Mouse (Mus musculus): ENCODE measurements at regions not wholly inside any gene's neighbourhood (a gene's known extent, or its start where the extent isn't known, plus 50 kb on each side); places are given as distances from the start of the nearest gene placed in this dataset.

DNA sequence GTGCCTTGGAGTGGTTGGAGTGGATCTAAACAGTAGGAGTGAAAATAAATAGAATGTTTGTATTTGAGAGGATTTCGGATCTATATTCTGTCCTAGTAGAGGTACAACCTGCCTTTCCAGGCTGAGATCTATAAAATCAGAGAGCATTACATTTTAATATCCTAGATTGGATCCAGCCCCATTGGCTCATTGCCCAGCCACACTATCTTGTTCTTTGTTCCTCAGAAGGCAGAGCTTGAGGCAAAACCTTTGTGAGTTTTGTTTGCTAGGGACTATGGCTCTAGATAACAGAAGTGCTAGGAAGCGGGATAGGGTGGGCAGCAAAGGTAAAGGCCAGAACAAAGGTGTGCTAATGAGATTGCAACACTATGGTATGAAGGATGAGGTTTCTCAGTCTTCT, 78.7 kb upstream of the Cntln start:
- no peak for DNase-seq (ENCODE audit: low read depth)
- TF ChIP-seq POLR2A (IDR thresholded peaks at IDR 0.05; ENCODE audit: borderline replicate concordance, extremely low read depth, insufficient read depth, insufficient read length, poor library complexity, severe bottlenecking) (no peak), CTCF (IDR thresholded peaks at IDR 0.05; ENCODE audit: borderline replicate concordance, extremely low read depth, insufficient read depth, insufficient read length) (no peak)

DNA sequence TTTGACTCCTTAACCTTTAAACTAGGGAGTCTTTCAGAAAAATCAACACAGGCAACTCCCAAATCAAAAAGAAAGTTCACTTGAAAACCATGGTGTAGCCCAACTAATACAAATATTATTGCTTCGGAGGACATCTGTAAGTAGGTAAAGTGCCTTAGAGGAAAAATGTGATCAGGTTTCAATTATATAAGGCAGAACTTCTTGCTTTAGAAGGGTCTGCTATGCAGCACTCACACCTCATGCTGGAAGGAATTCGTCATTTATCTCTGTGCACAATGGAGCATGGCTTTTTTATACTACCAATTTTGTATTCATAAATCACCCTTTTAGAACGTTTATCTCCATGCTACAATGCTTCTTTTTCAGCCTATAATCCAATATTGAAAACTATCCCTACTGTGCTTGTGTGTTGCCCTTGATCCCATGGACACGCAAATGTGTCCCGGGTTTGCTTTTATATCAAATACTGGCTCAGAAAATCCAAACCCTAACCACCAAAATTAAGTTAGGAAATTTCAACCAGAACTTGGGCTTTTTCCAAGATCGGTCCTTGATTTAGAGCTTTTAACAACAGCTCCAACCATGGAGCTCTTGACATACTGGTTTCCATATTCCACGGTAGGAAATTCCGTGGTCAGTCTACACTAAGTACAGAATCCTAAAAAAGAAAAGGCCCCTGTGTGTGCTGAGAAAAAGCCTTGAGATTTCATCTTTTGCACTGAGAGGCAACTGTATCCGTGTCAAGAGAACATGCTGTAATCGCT, 90.8 kb upstream of the Cntln start:
- TF ChIP-seq CTCF (IDR thresholded peaks at IDR 0.05; ENCODE audit: borderline replicate concordance, extremely low read depth, insufficient read depth, insufficient read length) (no peak), POLR2A (IDR thresholded peaks at IDR 0.05; ENCODE audit: borderline replicate concordance, extremely low read depth, insufficient read depth, insufficient read length, poor library complexity, severe bottlenecking) (no peak)
- DNase-seq (ENCODE audit: low read depth): no peak

DNA sequence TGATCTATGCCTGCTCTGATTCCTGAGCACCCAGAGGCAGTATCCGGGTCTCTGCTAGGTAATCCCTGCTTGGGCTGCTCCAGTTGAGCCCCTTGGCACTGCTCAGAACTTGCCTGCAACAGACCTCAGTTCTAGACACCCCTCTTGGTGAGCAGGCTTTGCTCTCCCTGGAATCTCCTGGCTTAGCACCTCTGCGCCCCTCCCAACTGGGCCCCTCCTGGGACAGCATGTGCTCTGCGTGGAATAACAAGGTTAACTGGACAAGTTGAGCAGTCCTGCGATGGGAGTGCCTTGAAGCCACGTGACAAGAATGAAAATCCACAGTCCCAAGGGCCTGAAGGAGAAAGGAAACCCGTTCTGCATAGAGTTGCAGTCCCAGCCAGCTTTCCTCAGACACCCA, 97.5 kb upstream of the Cntln start:
- no peak for DNase-seq (ENCODE audit: low read depth)
- TF ChIP-seq CTCF (IDR thresholded peaks at IDR 0.05; ENCODE audit: borderline replicate concordance, extremely low read depth, insufficient read depth, insufficient read length) (no peak), POLR2A (IDR thresholded peaks at IDR 0.05; ENCODE audit: borderline replicate concordance, extremely low read depth, insufficient read depth, insufficient read length, poor library complexity, severe bottlenecking) (no peak)

DNA sequence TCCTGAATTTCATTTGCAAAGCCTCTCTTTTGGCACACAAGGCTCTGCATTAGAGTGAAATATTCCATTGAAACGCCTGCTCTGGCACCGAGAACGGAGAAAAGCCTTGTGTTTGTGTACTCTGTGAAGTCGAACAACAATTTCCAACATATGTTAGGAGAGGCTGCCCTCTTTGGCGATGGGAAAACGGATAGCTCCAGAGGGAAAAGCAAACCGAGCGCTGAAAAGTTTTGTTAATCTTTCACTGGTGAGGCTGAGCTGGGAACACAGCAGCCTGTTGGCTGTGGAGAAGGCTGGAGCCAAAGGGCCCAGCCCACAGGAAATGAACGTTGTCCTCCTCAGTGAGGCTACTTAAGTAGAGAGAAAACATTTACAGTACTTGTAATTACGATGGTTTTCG, 93.1 kb upstream of the Bnc2 start:
- TF ChIP-seq POLR2A (IDR thresholded peaks at IDR 0.05; ENCODE audit: borderline replicate concordance, extremely low read depth, insufficient read depth, insufficient read length, poor library complexity, severe bottlenecking): no peak
- TF ChIP-seq CTCF (IDR thresholded peaks at IDR 0.05; ENCODE audit: borderline replicate concordance, extremely low read depth, insufficient read depth, insufficient read length): no peak
- peak; percentile 44 for DNase-seq (ENCODE audit: low read depth)

DNA sequence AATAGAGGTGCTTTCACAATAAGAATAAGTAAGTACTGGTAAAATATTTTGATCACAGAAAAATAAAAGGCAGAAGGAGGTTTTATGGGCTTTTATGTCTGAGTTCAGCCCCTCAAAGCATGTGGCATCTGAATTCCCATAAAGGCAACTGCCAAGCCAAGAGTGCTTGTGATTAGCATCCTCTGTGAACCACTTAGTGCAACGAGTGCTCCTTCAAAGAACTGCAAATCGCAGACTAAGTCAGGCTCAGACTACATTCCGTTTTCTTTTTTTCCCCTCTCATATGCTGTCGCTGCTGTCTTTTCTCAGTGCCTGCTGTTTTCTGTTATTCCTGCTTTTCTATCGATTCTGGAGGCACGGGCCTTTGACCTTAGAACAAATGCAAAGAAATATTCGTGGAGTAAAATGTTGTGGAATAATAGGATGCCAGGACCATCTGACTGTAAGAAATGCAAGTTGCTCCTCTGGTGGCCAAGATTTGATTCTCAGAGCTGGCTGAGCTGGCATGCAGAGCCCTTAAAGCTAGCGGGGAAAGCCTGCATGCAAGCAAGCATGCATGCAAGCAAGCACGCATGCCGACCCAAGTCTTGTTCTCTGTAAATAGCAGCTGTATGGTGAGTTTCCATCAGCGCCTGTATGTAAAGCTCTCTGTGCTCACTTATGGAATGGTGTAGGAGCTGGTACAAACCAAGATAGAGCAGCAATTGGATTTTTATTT, 91.8 kb upstream of the Bnc2 start:
- DNase-seq (ENCODE audit: low read depth): peak; percentile 59
- no peak for TF ChIP-seq CTCF (IDR thresholded peaks at IDR 0.05; ENCODE audit: borderline replicate concordance, extremely low read depth, insufficient read depth, insufficient read length)
- TF ChIP-seq POLR2A (IDR thresholded peaks at IDR 0.05; ENCODE audit: borderline replicate concordance, extremely low read depth, insufficient read depth, insufficient read length, poor library complexity, severe bottlenecking): no peak

DNA sequence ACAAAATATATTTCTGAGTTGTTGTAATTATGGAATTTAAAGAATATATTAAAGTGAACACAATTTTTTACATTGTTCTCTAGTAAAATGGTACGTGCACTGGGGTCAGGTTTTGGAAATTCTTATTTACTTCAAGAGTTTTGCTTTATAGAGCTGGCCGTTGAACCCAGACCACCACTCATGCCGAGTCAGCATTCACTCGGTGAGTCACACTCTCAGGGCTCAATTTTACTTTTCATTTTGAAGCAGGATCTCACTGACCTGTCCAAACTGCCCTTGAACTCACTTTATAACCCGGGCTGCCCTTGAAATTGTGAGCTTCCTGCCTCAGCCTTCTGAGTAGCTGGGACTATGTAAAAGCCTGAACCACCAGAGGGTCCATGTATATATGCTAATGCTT, 82.1 kb upstream of the Bnc2 start:
- DNase-seq (ENCODE audit: low read depth): no peak
- TF ChIP-seq CTCF (IDR thresholded peaks at IDR 0.05; ENCODE audit: borderline replicate concordance, extremely low read depth, insufficient read depth, insufficient read length) (no peak), POLR2A (IDR thresholded peaks at IDR 0.05; ENCODE audit: borderline replicate concordance, extremely low read depth, insufficient read depth, insufficient read length, poor library complexity, severe bottlenecking) (no peak)

DNA sequence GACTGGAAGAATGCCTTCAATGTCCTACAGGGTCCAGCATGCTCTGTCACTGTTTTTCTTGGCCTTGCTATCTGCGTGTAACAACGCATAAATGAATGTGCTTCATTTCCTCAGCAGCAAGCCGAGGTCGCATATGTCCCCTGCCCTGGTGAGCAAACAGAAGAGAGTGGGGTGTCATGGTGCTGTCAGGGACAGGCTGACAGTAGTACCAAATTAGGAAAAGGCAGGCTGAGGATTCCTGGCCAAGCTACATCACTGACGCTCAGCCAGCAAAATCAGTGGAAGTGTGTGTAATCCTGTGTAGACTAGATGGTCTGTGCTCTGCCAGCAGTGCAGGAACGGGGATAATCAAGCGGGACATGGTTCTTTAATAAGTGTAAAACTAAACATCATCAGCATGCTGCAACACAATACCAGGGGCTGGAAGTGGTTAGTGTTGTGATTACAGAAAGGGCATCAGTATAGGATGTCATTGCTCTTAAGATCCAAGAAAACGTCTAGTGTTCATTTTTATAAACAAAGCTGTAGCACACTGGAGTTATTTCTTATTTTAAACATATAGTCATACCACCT, 77.6 kb upstream of the Bnc2 start:
- peak; percentile 20 for DNase-seq (ENCODE audit: low read depth)
- no peak for TF ChIP-seq POLR2A (IDR thresholded peaks at IDR 0.05; ENCODE audit: borderline replicate concordance, extremely low read depth, insufficient read depth, insufficient read length, poor library complexity, severe bottlenecking)
- TF ChIP-seq CTCF (IDR thresholded peaks at IDR 0.05; ENCODE audit: borderline replicate concordance, extremely low read depth, insufficient read depth, insufficient read length): no peak

DNA sequence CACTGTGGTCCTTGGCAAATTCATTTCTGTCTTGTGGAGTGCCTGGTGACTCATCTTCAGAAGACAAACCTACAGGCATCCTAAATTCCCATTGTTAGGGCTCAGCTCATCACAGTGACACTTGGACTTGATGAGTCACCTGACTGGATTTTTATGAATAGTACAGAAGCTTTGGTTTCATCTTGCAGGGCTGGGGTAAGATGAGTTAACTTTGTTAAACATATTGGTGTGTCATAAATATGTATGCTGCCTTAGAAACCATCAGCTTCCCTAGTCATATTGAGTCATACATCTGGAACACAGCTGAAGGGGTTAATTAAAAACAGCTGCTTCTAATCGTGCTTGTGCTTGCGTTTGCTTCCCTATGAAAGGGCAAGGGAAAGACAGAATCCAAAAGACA, 66.2 kb upstream of the Bnc2 start:
- no peak for DNase-seq (ENCODE audit: low read depth)
- TF ChIP-seq CTCF (IDR thresholded peaks at IDR 0.05; ENCODE audit: borderline replicate concordance, extremely low read depth, insufficient read depth, insufficient read length): no peak
- no peak for TF ChIP-seq POLR2A (IDR thresholded peaks at IDR 0.05; ENCODE audit: borderline replicate concordance, extremely low read depth, insufficient read depth, insufficient read length, poor library complexity, severe bottlenecking)

DNA sequence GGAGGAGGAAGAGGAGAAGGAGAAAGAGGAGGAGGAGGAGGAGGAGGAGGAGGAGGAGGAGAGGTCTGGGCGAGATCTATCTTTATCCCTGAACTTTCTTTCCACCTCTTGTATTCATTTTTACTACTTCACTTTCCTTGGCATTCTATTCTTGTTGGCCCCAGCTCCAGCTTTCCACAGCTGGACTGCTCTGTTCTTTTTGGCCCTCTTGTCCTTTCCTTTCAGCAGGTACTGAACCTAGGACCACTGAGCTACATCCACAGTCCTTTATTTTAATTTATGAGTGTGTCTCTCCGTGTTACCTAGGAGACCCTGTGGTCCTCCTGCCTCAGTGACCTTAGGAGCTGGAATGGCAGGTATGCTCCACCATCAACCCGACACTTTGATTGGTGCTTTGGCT, 65.7 kb upstream of the Bnc2 start:
- TF ChIP-seq POLR2A (IDR thresholded peaks at IDR 0.05; ENCODE audit: borderline replicate concordance, extremely low read depth, insufficient read depth, insufficient read length, poor library complexity, severe bottlenecking) (no peak), CTCF (IDR thresholded peaks at IDR 0.05; ENCODE audit: borderline replicate concordance, extremely low read depth, insufficient read depth, insufficient read length) (no peak)
- DNase-seq (ENCODE audit: low read depth): no peak

Measured in brain, embryonic 14.5 days (tissue).